Mouse (Mus musculus): Measurements from ENCODE around the gene Acot13. TPM values are rescaled to one million over a fixed set of nuclear protein-coding genes. Genes with fewer than 3 reads are reported as not detected.

Gene Acot13
- polyA plus RNA-seq, 1 experiment from 2014 or later, result 40.3 TPM

DNA sequence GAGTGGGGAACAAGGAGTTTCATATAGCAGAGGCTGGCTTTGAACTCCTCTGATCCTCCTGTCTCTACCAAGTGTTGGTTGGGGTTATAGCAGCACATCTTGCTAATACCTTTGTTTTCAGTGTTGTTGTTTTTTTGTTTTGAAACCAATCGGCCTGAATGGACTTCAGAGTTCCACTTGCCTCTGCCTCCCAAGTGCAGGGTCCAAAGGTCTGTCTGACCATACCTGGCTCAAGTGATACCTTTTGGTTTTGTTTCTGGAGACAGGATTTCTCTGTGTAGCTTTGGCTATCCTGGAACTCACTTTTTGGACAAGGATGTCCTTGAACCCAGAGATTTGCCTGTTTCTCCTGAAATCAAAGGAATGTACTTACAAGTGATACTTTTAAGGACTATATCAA, 11.4 kb downstream of the Acot13 start:
- no peaks in the 10 kb centered on the region for H3K27me3 ChIP-seq (ENCODE audit: control insufficient read depth, insufficient read depth, low read length)
- H3K9ac ChIP-seq (replicated peaks; ENCODE audit: low read length), result no peak overlapping the region
- peaks cover 7% of the 10 kb centered on the region for H3K36me3 ChIP-seq (ENCODE audit: control insufficient read depth, insufficient read depth, low read length)
- ATAC-seq (ENCODE audit: low FRiP score, low TSS enrichment) (no peak), DNase-seq (no peak)
- H3K27ac ChIP-seq (replicated peaks; ENCODE audit: low read depth, low read length), result no peak overlapping the region
- no peak overlapping the region for H3K4me2 ChIP-seq (ENCODE audit: low read length)
- no peaks in the 10 kb centered on the region for H3K9me3 ChIP-seq (ENCODE audit: control insufficient read depth, low read length)
- H3K4me3 ChIP-seq (replicated peaks; ENCODE audit: low read depth, low read length), result no peak overlapping the region
- no peaks in the 10 kb centered on the region for H3K4me1 ChIP-seq (ENCODE audit: control insufficient read depth, insufficient read depth, low read length)
- WGBS, result 88% methylated on average over 1 of the region's 1 CpGs

- DNase-seq (no peak), ATAC-seq (ENCODE audit: low FRiP score, low TSS enrichment) (peak; percentile 75)
- Histone ChIP-seq H3K4me2 (ENCODE audit: low read length) (no peak overlapping the region), H3K4me1 (ENCODE audit: control insufficient read depth, insufficient read depth, low read length) (no peaks in the 10 kb centered on the region), H3K36me3 (ENCODE audit: control insufficient read depth, insufficient read depth, low read length) (peaks cover 39% of the 10 kb centered on the region), H3K9ac (replicated peaks; ENCODE audit: low read length) (no peak overlapping the region), H3K27ac (replicated peaks; ENCODE audit: low read depth, low read length) (no peak overlapping the region), H3K4me3 (replicated peaks; ENCODE audit: low read depth, low read length) (no peak overlapping the region), H3K27me3 (ENCODE audit: control insufficient read depth, insufficient read depth, low read length) (no peaks in the 10 kb centered on the region), H3K9me3 (ENCODE audit: control insufficient read depth, low read length) (no peaks in the 10 kb centered on the region)
- WGBS, result 69% methylated on average over 4 of the region's 4 CpGs
These were observed 14.9 kb downstream of the Acot13 start for GRCm38 (mm10) chr13:24816125-24817092.

DNA sequence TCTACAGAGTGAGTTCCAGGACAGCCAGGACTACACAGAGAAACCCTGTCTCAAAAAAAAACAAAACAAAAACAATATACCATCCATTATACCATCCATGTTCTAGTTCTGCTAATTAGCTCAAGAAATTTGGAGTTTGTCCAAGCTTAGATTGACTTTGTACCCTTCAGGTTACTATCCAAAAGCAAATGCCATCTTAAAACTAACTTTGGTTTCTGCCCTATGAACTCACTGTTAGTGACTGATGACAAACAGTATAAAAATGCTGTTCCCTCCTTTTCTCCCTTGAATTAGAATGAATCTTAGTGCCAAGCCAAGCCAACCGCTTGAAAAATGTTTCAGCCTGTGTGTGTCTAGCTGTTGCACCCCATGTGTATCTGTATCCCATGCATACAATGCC, 16.7 kb downstream of the Acot13 start:
- Histone ChIP-seq H3K4me3 (replicated peaks; ENCODE audit: low read depth, low read length) (no peak overlapping the region), H3K9ac (replicated peaks; ENCODE audit: low read length) (no peak overlapping the region), H3K4me1 (ENCODE audit: control insufficient read depth, insufficient read depth, low read length) (no peaks in the 10 kb centered on the region), H3K27ac (replicated peaks; ENCODE audit: low read depth, low read length) (no peak overlapping the region), H3K4me2 (ENCODE audit: low read length) (no peak overlapping the region), H3K9me3 (ENCODE audit: control insufficient read depth, low read length) (no peaks in the 10 kb centered on the region), H3K27me3 (ENCODE audit: control insufficient read depth, insufficient read depth, low read length) (no peaks in the 10 kb centered on the region), H3K36me3 (ENCODE audit: control insufficient read depth, insufficient read depth, low read length) (peaks cover 57% of the 10 kb centered on the region)
- DNase-seq (no peak), ATAC-seq (ENCODE audit: low FRiP score, low TSS enrichment) (no peak)
- WGBS, result 79% methylated on average over 1 of the region's 1 CpGs

GRCm38 (mm10) chr13:24812521-24812920, 18.8 kb downstream of the Acot13 start:
- no peak for ATAC-seq (ENCODE audit: low FRiP score, low TSS enrichment)
- H3K9me3 ChIP-seq (ENCODE audit: control insufficient read depth, low read length), result no peaks in the 10 kb centered on the region
- H3K4me1 ChIP-seq (ENCODE audit: control insufficient read depth, insufficient read depth, low read length), result no peaks in the 10 kb centered on the region
- no peaks in the 10 kb centered on the region for H3K27me3 ChIP-seq (ENCODE audit: control insufficient read depth, insufficient read depth, low read length)
- 91% methylated on average over 2 of the region's 2 CpGs for WGBS
- H3K4me2 ChIP-seq (ENCODE audit: low read length), result no peak overlapping the region
- no peak overlapping the region for H3K27ac ChIP-seq (replicated peaks; ENCODE audit: low read depth, low read length)
- peaks cover 77% of the 10 kb centered on the region for H3K36me3 ChIP-seq (ENCODE audit: control insufficient read depth, insufficient read depth, low read length)
- no peak overlapping the region for H3K4me3 ChIP-seq (replicated peaks; ENCODE audit: low read depth, low read length)
- DNase-seq, result no peak
- H3K9ac ChIP-seq (replicated peaks; ENCODE audit: low read length), result no peak overlapping the region

DNA sequence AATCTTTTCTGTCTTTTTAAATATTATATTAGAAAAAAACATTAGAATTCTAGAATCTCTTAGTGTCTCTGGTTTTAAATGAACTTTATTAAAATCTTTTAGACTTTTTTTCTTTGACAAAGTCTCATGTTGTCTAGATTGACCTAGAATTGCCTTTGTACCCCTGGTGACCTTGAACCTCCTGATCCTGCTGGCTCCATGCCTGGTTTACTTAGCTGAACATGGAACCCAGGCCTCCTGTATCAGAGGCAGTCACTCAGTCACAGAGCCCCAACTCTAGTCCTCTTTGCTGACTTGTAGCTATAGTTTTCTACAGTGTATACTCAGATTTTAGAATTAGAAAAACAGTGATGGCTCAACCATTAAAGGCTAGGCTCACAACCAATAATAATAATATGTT, 25.3 kb downstream of the Acot13 start:
- Histone ChIP-seq H3K27ac (replicated peaks; ENCODE audit: low read depth, low read length) (no peak overlapping the region), H3K9ac (replicated peaks; ENCODE audit: low read length) (no peak overlapping the region), H3K9me3 (ENCODE audit: control insufficient read depth, low read length) (no peaks in the 10 kb centered on the region), H3K4me2 (ENCODE audit: low read length) (no peak overlapping the region), H3K4me1 (ENCODE audit: control insufficient read depth, insufficient read depth, low read length) (peaks cover 22% of the 10 kb centered on the region), H3K27me3 (ENCODE audit: control insufficient read depth, insufficient read depth, low read length) (no peaks in the 10 kb centered on the region), H3K4me3 (replicated peaks; ENCODE audit: low read depth, low read length) (no peak overlapping the region), H3K36me3 (ENCODE audit: control insufficient read depth, insufficient read depth, low read length) (peaks cover 50% of the 10 kb centered on the region)
- DNase-seq (no peak), ATAC-seq (ENCODE audit: low FRiP score, low TSS enrichment) (no peak)

GRCm38 (mm10) chr13:24803196-24803595, 28.1 kb downstream of the Acot13 start:
- Histone ChIP-seq H3K4me2 (ENCODE audit: low read length) (peak overlapping the region; percentile 67), H3K4me3 (replicated peaks; ENCODE audit: low read depth, low read length) (peak overlapping the region; percentile 99), H3K9ac (replicated peaks; ENCODE audit: low read length) (peak overlapping the region; percentile 94; the same call in 1 of the 2 replicates), H3K27me3 (ENCODE audit: control insufficient read depth, insufficient read depth, low read length) (no peaks in the 10 kb centered on the region), H3K27ac (replicated peaks; ENCODE audit: low read depth, low read length) (no peak overlapping the region), H3K36me3 (ENCODE audit: control insufficient read depth, insufficient read depth, low read length) (peaks cover 21% of the 10 kb centered on the region), H3K4me1 (ENCODE audit: control insufficient read depth, insufficient read depth, low read length) (peaks cover 22% of the 10 kb centered on the region), H3K9me3 (ENCODE audit: control insufficient read depth, low read length) (no peaks in the 10 kb centered on the region)
- no peak for DNase-seq
- WGBS, result 12% methylated on average over 2 of the region's 2 CpGs
- ATAC-seq (ENCODE audit: low FRiP score, low TSS enrichment), result no peak

GRCm38 (mm10) chr13:24802131-24802691, 29.1 kb downstream of the Acot13 start:
- peak; percentile 61 for DNase-seq
- H3K9ac ChIP-seq (replicated peaks; ENCODE audit: low read length), result peak overlapping the region; percentile 94

GRCm38 (mm10) chr13:24801308-24801921, 29.9 kb downstream of the Acot13 start, which contains the start of gene BC005537:
Gene BC005537 (plus strand): TSS chr13:24801657.
- Histone ChIP-seq H3K4me2 (ENCODE audit: low read length) (peak within 1 kb of the TSS; percentile 67), H3K27me3 (ENCODE audit: control insufficient read depth, insufficient read depth, low read length) (no peaks in the 10 kb centered on the region), H3K27ac (replicated peaks; ENCODE audit: low read depth, low read length) (peak within 1 kb of the TSS; percentile 98), H3K9ac (replicated peaks; ENCODE audit: low read length) (peak within 1 kb of the TSS; percentile 94), H3K36me3 (ENCODE audit: control insufficient read depth, insufficient read depth, low read length) (peaks cover 8% of the 10 kb centered on the region), H3K4me3 (replicated peaks; ENCODE audit: low read depth, low read length) (peak within 1 kb of the TSS; percentile 99), H3K4me1 (ENCODE audit: control insufficient read depth, insufficient read depth, low read length) (peaks cover 22% of the 10 kb centered on the region), H3K9me3 (ENCODE audit: control insufficient read depth, low read length) (no peaks in the 10 kb centered on the region)
- under 1% methylated on average over 56 of the region's 74 CpGs for WGBS
- DNase-seq (peak; percentile 80), ATAC-seq (ENCODE audit: low FRiP score, low TSS enrichment) (peak; percentile 74)

More at GRCm38 (mm10) chr13:24802131-24802691, 29.1 kb downstream of the Acot13 start:
- H3K4me1 ChIP-seq (ENCODE audit: control insufficient read depth, insufficient read depth, low read length), result peaks cover 22% of the 10 kb centered on the region
- peak overlapping the region; percentile 98 for H3K27ac ChIP-seq (replicated peaks; ENCODE audit: low read depth, low read length)
- H3K9me3 ChIP-seq (ENCODE audit: control insufficient read depth, low read length), result no peaks in the 10 kb centered on the region
- no peak for ATAC-seq (ENCODE audit: low FRiP score, low TSS enrichment)
- peak overlapping the region; percentile 67 for H3K4me2 ChIP-seq (ENCODE audit: low read length)
- peak overlapping the region; percentile 99 for H3K4me3 ChIP-seq (replicated peaks; ENCODE audit: low read depth, low read length)
- peaks cover 11% of the 10 kb centered on the region for H3K36me3 ChIP-seq (ENCODE audit: control insufficient read depth, insufficient read depth, low read length)
- no peaks in the 10 kb centered on the region for H3K27me3 ChIP-seq (ENCODE audit: control insufficient read depth, insufficient read depth, low read length)
- 0% methylated on average over 26 of the region's 26 CpGs for WGBS

Measured in midbrain, embryonic 14.5 days (tissue).